Mouse (Mus musculus) liver, embryonic 11.5 days (tissue): ENCODE data around the gene Cox5b. TPM values are rescaled to one million over a fixed set of nuclear protein-coding genes. Genes with fewer than 3 reads are reported as not detected.
A peak's percentile ranks its signal among the peaks of the same experiment; 100 is the strongest.

Experiments used
- ATAC-seq: fragments of 200-750 bp; cut with Nextera tagmentation; replicated peaks from 2 replicates; pipeline ENCODE4 v1.8.0; 2017; ENCODE audit warnings: moderate number of reproducible peaks, mild to moderate bottlenecking, moderate TSS enrichment, moderate library complexity; ENCODE audit not compliant: low FRiP score
- DNase-seq: peaks from one replicate; pipeline ENCODE4 v3.0.0-alpha.2; 2017; ENCODE audit warnings: low spot score
- H3K27ac ChIP-seq: fragments of 300-500 bp; sonication (generic); 2 replicates; pipeline ENCODE4 v1.5.1; 2014; ENCODE audit warnings: mild to moderate bottlenecking, low read depth, low read length, control low read depth
- H3K27me3 ChIP-seq: fragments of 300-500 bp; sonication (generic); replicated peaks from 2 replicates; pipeline ENCODE4 v1.6.1; 2014; ENCODE audit warnings: low read length, mixed read lengths; ENCODE audit not compliant: control insufficient read depth, insufficient read depth
- H3K36me3 ChIP-seq: fragments of 300-500 bp; sonication (generic); 2 replicates; pipeline ENCODE4 v1.6.1; 2014; ENCODE audit warnings: mild to moderate bottlenecking, low read length, moderate library complexity, mixed read lengths; ENCODE audit not compliant: control insufficient read depth, insufficient read depth
- H3K4me1 ChIP-seq: fragments of 300-500 bp; sonication (generic); replicated peaks from 2 replicates; pipeline ENCODE4 v1.6.1; 2014; ENCODE audit warnings: low read length, mixed read lengths; ENCODE audit not compliant: control insufficient read depth, insufficient read depth
- H3K4me2 ChIP-seq: fragments of 300-500 bp; sonication (generic); 2 replicates; pipeline ENCODE4 v1.6.1; 2014; ENCODE audit warnings: mild to moderate bottlenecking, control low read depth, moderate library complexity
- H3K4me3 ChIP-seq: fragments of 300-500 bp; sonication (generic); 2 replicates; pipeline ENCODE4 v1.5.1; 2014; ENCODE audit warnings: low read depth, low read length, control low read depth
- H3K9ac ChIP-seq: fragments of 300-500 bp; sonication (generic); 2 replicates; pipeline ENCODE4 v1.6.1; 2014; ENCODE audit warnings: low read depth, low read length, control low read depth
- H3K9me3 ChIP-seq: fragments of 300-500 bp; sonication (generic); 2 replicates; pipeline ENCODE4 v1.6.1; 2016; ENCODE audit warnings: low read length, inconsistent platforms, mixed read lengths; ENCODE audit not compliant: control insufficient read depth
- WGBS: fragments of 180-500 bp; shearing (Covaris S2); extraction: QIAGEN DNeasy Blood & Tissue Kit; methylation state at CpG from one replicate; pipeline ENCODE4 v1.1.7; 2014; 5-methylcytosine and 5-hydroxymethylcytosine counted together
- polyA plus RNA-seq: library from polyadenylated mRNA; unstranded; fragments of >200 nt; fragmentation: Nextera tagmentation; extraction: Ambion mirVana; gene quantifications from 2 replicates; pipeline ENCODE4 v1.2.1, GENCODE M21; 2014

Gene Cox5b
- polyA plus RNA-seq, result 752 and 790 TPM in 2 replicates

DNA sequence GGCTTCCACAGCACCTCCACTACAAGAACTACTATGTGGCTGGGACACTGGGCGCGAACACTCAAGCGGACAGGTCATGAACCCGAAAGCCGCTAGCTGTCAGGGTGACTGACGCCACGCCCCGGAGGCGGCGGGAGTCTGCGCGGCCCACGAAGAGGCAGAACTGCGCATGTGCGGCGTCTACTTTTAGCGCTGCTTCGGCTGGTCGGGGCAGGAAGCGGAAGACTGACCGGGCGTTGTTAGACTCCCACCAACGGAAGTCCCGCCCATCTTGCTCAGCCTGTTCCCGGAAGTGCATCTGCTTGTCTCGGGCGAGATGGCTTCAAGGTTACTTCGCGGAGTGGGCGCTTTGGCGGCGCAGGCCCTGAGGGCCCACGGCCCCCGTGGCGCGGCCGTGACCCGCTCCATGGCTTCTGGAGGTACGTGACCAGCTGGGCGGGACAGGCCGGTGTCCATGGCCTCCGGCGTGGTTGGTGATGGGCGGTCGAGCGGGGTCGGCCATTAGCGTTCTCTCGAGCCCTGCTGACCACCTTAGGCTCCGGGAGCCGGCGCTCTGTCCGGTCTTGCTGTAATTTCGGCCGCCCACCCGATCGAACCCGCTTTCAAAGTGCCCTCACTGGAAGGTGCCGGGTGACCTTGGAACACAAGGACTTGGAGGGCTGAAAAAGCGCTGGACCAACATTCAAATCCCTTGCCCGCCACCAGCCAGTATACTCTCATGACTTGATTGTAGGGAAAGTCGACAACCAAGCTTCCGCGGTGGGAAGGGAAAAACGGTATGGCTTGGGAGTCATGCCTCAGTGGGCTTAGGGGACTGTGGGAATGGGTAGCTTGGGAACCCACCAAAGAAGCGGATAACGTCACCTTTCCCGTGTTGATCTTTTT lies at the start of gene Cox5b:
Gene Cox5b, plus strand, starts transcription at position 179 of the 885 bp plus-strand sequence.
- Histone ChIP-seq H3K4me3 (peak within 1 kb of the TSS; percentile 93), H3K9me3 (no peaks in the 10 kb centered on the region), H3K9ac (peak within 1 kb of the TSS; percentile 90), H3K4me2 (peak within 1 kb of the TSS; percentile 93), H3K36me3 (peaks cover 9% of the 10 kb centered on the region), H3K27me3 (no peaks in the 10 kb centered on the region), H3K27ac (peak within 1 kb of the TSS; percentile 66; the same call in 1 of the 2 replicates), H3K4me1 (peaks cover 7% of the 10 kb centered on the region)
- peak; percentile 95 for ATAC-seq
- DNase-seq, result peak; percentile 97
- under 1% methylated on average over 65 of the region's 68 CpGs for WGBS

DNA sequence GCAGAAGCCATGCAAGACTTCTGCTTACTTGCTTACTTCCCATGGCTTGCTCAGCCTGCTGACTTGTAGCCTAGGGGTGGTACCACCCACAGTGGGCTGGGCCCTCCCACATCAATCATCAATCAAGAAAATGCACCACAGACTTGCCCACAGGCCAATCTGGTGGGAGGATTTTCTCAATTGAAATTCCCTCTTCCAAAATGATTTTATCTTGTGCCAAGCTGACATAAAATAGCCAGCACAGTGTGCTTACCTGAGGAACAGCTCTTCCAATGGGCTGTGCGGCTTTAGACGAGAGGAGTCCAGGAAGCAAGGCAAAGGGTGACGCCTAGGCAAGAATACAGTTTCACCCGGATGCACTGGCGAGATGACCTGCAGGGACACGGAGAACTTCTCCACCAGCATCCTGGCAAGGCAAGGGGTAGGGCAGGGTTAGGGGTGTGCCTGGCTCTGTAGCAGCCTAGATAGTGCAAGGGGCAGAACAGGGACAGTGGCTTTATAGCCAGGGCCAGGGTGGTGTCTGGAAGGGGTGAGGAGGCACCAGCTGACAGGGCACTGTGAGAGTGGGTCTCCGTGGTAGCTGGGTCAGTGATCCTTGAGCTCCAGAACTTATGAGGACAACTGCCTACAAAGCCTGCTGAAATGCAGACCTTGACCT lies 47.2 kb upstream of the Cox5b start:
- H3K9ac ChIP-seq, result no peak overlapping the region
- 81% methylated on average over 7 of the region's 7 CpGs for WGBS
- no peak overlapping the region for H3K4me3 ChIP-seq
- no peak overlapping the region for H3K4me2 ChIP-seq
- H3K27ac ChIP-seq, result no peak overlapping the region
- H3K9me3 ChIP-seq, result no peaks in the 10 kb centered on the region
- no peaks in the 10 kb centered on the region for H3K36me3 ChIP-seq
- 0 out of 2 replicates have a peak, but pooled peaks cover 2% of the 10 kb centered on the region for H3K4me1 ChIP-seq
- DNase-seq (no peak), ATAC-seq (no peak)
- no peaks in the 10 kb centered on the region for H3K27me3 ChIP-seq

DNA sequence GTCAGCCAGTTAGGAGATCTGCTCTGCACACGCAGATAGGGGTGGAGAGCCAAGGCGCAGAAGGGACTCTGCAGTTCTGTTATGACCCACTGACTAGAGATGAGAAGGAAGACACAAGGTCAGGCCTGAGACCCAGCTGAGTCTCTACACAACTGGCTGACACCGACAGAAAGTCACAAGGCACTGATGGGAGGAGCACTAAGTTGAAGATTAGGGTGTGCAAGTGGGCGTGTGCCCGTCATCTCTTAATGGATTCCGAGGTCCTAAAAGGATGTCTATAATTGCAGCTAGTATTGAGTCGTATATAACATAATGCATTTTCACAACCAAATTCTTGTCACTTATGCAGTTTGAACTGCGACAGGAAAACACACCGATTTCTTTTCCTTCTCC lies 46.6 kb upstream of the Cox5b start:
- Histone ChIP-seq H3K4me1 (0 out of 2 replicates have a peak, but pooled peaks cover 2% of the 10 kb centered on the region), H3K27ac (no peak overlapping the region), H3K27me3 (no peaks in the 10 kb centered on the region), H3K4me3 (no peak overlapping the region), H3K36me3 (no peaks in the 10 kb centered on the region), H3K9ac (no peak overlapping the region), H3K4me2 (no peak overlapping the region), H3K9me3 (no peaks in the 10 kb centered on the region)
- 78% methylated on average over 9 of the region's 9 CpGs for WGBS
- DNase-seq, result no peak
- ATAC-seq, result no peak

DNA sequence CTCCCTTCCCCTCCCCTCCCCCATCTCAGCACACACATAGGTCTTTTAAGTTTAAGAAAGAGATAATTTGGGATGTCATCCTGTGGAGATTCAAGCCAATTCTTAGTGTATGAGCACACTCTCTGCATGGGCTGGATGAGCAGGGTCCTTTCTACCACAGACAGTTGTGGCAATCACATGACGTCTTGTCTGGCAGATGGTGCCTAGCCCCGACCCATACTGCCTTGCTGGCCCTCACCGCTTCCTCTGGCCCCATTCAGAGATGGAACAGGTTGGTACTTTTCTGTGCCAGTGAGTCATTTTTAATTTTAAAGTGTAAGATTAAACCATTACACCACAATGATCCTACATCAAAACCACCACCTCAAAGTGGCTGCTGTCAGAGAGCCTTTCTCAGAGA lies 45.0 kb upstream of the Cox5b start:
- Histone ChIP-seq H3K27me3 (no peaks in the 10 kb centered on the region), H3K4me2 (no peak overlapping the region), H3K4me1 (no peaks in the 10 kb centered on the region), H3K9ac (no peak overlapping the region), H3K9me3 (no peaks in the 10 kb centered on the region), H3K36me3 (no peaks in the 10 kb centered on the region), H3K27ac (no peak overlapping the region), H3K4me3 (no peak overlapping the region)
- no peak for DNase-seq
- 66% methylated on average over 3 of the region's 3 CpGs for WGBS
- ATAC-seq, result no peak

DNA sequence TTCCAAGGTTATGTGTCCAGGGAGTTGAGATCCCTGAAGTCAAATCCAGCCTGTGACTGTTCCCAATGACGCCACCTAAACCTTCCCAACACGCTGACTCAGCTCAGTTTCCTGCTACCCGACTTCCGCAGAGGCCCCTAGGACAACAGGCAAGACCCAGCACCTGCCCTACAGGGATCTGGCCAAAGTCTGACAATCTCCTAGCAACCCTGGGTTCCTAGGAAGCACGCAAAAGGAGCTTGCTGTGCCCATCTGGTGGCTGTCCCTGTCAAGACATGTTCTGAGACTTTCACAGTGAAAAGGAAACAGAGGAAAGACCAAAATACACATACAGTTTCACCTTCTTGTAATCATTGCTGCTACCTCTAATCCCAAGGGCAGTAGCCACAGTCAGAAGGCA lies 43.6 kb upstream of the Cox5b start:
- H3K4me3 ChIP-seq, result no peak overlapping the region
- no peaks in the 10 kb centered on the region for H3K4me1 ChIP-seq
- DNase-seq, result no peak
- no peaks in the 10 kb centered on the region for H3K36me3 ChIP-seq
- H3K4me2 ChIP-seq, result no peak overlapping the region
- H3K27me3 ChIP-seq, result no peaks in the 10 kb centered on the region
- H3K9me3 ChIP-seq, result no peaks in the 10 kb centered on the region
- H3K27ac ChIP-seq, result no peak overlapping the region
- no peak overlapping the region for H3K9ac ChIP-seq
- WGBS, result 51% methylated on average over 5 of the region's 5 CpGs
- no peak for ATAC-seq

DNA sequence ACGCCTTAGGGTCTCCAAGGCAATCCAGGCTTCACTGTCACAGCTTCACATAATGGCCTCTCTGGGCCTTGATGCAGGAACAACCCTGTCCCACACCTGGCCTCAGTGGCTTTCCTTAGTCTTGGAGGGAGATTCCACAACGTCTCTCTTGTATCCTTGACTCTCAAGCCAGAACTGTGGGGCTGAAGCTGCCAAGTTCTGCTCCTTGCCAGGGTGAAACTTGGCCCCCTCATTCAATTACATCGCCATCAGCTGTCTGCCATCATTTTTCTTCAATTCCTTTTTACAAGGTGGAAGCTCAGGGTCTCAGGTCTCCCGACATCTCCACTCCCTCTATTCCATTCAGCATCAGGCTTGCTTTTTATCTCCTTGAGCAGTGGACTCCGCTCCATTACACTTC lies 36.2 kb upstream of the Cox5b start:
- Histone ChIP-seq H3K9me3 (no peaks in the 10 kb centered on the region), H3K27ac (no peak overlapping the region), H3K36me3 (no peaks in the 10 kb centered on the region), H3K9ac (no peak overlapping the region), H3K27me3 (no peaks in the 10 kb centered on the region), H3K4me2 (no peak overlapping the region), H3K4me3 (no peak overlapping the region), H3K4me1 (peaks cover 24% of the 10 kb centered on the region)
- 83% methylated on average over 5 of the region's 5 CpGs for WGBS
- ATAC-seq (no peak), DNase-seq (no peak)

DNA sequence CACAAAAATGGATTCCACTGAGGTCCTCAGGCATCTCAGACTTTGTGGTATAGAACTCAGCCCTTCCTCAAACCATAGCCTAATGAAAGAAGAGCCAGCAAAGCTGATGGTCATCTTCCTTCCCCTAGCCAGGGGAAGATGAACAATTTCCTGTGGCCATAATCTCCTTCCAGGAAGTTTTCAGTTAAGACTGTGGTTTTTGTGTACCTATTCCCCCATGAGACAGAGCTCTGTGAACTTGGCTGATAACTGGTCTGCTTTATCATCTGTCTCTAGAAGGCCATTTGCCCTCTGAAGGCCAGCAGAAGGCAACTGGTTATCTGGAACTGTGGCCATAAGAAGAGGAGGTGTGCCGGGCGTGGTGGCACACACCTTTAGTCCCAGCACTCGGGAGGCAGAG lies 35.0 kb upstream of the Cox5b start:
- no peaks in the 10 kb centered on the region for H3K27me3 ChIP-seq
- H3K4me3 ChIP-seq, result no peak overlapping the region
- no peak overlapping the region for H3K4me2 ChIP-seq
- H3K9me3 ChIP-seq, result no peaks in the 10 kb centered on the region
- WGBS, result 44% methylated on average over 3 of the region's 3 CpGs
- no peak for DNase-seq
- ATAC-seq, result no peak
- no peak overlapping the region for H3K9ac ChIP-seq
- no peak overlapping the region for H3K27ac ChIP-seq
- H3K4me1 ChIP-seq, result peaks cover 24% of the 10 kb centered on the region
- H3K36me3 ChIP-seq, result no peaks in the 10 kb centered on the region

DNA sequence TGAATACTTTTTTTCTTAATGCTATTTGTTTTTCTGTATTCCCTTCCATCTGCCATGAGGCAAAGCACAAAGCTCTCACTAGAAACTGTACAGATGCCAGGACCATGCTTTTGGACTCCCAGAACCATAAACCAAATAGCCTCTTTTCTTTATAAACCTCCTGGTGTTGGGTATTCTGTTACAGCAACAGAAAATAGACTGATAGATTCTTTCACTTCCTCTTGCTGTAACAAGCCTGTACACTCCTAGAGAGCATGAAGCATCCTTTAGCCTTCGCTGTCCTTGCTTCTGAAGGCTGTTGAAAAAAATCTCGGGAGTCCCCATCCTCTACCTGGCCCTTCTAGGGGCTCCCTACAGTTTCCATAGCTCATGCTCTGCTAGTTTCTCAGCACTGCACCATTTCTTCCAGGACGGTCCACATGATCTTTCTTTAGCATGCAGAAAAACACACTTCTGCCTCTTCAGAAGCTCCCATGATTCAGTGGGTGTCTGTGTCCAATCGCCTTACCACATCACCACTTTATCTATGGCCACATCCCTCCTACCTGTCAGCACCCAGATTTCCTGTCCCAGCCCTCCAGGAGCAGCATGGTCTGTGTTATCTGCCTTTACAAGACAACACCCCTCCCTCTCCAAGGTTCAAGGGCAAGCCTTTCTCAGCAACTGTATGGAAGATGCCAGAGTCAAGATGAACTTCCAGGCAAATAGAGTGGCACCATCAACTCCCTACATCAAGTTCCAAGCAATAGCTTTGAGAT lies 33.4 kb upstream of the Cox5b start:
- WGBS, result 54% methylated on average over 4 of the region's 4 CpGs
- ATAC-seq (peak; percentile 77), DNase-seq (no peak)
- Histone ChIP-seq H3K4me2 (no peak overlapping the region), H3K36me3 (no peaks in the 10 kb centered on the region), H3K27me3 (no peaks in the 10 kb centered on the region), H3K4me3 (no peak overlapping the region), H3K4me1 (peaks cover 24% of the 10 kb centered on the region), H3K9ac (no peak overlapping the region), H3K27ac (no peak overlapping the region), H3K9me3 (no peaks in the 10 kb centered on the region)
